Mouse (Mus musculus) brain, embryonic 14.5 days (tissue): ENCODE measurements around the gene AW549877.

ENCODE experiments used
- CTCF ChIP-seq: fragments of 200-500 bp; IDR thresholded peaks from 2 replicates; pipeline ENCODE4 v1.5.1; 2012; ENCODE audit warnings: inconsistent platforms, mild to moderate bottlenecking, moderate library complexity, borderline replicate concordance; ENCODE audit not compliant: insufficient read depth, insufficient read length; ENCODE audit errors: extremely low read depth
- POLR2A ChIP-seq: fragments of 200-500 bp; IDR thresholded peaks from 2 replicates; pipeline ENCODE4 v1.6.1; 2012; ENCODE audit warnings: mild to moderate bottlenecking, inconsistent platforms, borderline replicate concordance; ENCODE audit not compliant: poor library complexity, insufficient read depth, insufficient read length, severe bottlenecking; ENCODE audit errors: extremely low read depth

DNA sequence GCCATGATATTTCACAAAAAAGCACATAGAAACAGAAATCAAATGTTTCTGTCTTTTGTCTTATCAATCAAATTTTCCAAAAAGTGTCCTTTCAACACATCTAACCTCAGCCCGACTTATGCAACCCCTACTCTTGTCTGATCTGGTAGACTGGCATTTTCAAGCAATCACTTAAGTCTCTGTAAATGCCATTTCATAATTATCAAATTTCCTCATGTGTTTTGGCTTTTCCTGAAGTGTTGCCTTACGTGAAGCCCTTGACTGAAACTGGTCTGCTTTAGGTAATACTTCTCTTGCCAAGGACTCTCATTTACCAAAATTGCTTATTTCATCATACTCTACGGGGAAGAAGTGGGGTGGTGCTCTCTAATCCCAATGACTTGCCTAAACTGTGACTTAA, 22.2 kb downstream of the AW549877 start:
- TF ChIP-seq CTCF = no peak
- no peak for TF ChIP-seq POLR2A
